Mouse (Mus musculus): Measurements from ENCODE around the gene Cisd2.

Gene Cisd2

GRCm38 (mm10) chr3:135423608-135424212 lies at the start of gene Cisd2:
TSS of gene Cisd2 (minus strand) at chr3:135423925.
- no peak for DNase-seq (ENCODE audit: low read depth, low spot score)

GRCm38 (mm10) chr3:135470823-135471222 lies 47.1 kb upstream of the Cisd2 start:
- DNase-seq (ENCODE audit: low read depth, low spot score): no peak

GRCm38 (mm10) chr3:135469974-135470373 lies 46.2 kb upstream of the Cisd2 start:
- DNase-seq (ENCODE audit: low read depth, low spot score): peak; percentile 18

GRCm38 (mm10) chr3:135469146-135469545 lies 45.4 kb upstream of the Cisd2 start:
- no peak for DNase-seq (ENCODE audit: low read depth, low spot score)

GRCm38 (mm10) chr3:135468402-135468801 lies 44.7 kb upstream of the Cisd2 start:
- no peak for DNase-seq (ENCODE audit: low read depth, low spot score)

- no peak for DNase-seq (ENCODE audit: low read depth, low spot score)
Observed at GRCm38 (mm10) chr3:135458981-135459380, 35.3 kb upstream of the Cisd2 start.

- peak; percentile 20 for DNase-seq (ENCODE audit: low read depth, low spot score)
Observed at GRCm38 (mm10) chr3:135444930-135445329, 21.2 kb upstream of the Cisd2 start.

GRCm38 (mm10) chr3:135440621-135441020 lies 16.9 kb upstream of the Cisd2 start:
- DNase-seq (ENCODE audit: low read depth, low spot score): peak; percentile 49

GRCm38 (mm10) chr3:135440221-135440620 lies 16.5 kb upstream of the Cisd2 start:
- DNase-seq (ENCODE audit: low read depth, low spot score): peak; percentile 77

GRCm38 (mm10) chr3:135439651-135440050 lies 15.9 kb upstream of the Cisd2 start:
- peak; percentile 28 for DNase-seq (ENCODE audit: low read depth, low spot score)

GRCm38 (mm10) chr3:135438913-135439531 lies 15.3 kb upstream of the Cisd2 start:
- DNase-seq (ENCODE audit: low read depth, low spot score): peak; percentile 91

- peak; percentile 97 for DNase-seq (ENCODE audit: low read depth, low spot score)
Observed at GRCm38 (mm10) chr3:135438531-135438912, 14.8 kb upstream of the Cisd2 start.

GRCm38 (mm10) chr3:135437758-135438495 lies 14.2 kb upstream of the Cisd2 start, which contains the start of gene Ube2d3:
TSS of gene Ube2d3 (plus strand) at chr3:135438149.
- DNase-seq (ENCODE audit: low read depth, low spot score): peak; percentile 100

- DNase-seq (ENCODE audit: low read depth, low spot score): no peak
Observed at GRCm38 (mm10) chr3:135436901-135437616, 13.3 kb upstream of the Cisd2 start.

GRCm38 (mm10) chr3:135422856-135423607 lies 693 bp downstream of the Cisd2 start:
- peak; percentile 94 for DNase-seq (ENCODE audit: low read depth, low spot score)

- DNase-seq (ENCODE audit: low read depth, low spot score): no peak
Observed at GRCm38 (mm10) chr3:135422232-135422855, 1.4 kb downstream of the Cisd2 start.

- DNase-seq (ENCODE audit: low read depth, low spot score): no peak
Observed at GRCm38 (mm10) chr3:135421310-135421594, 2.5 kb downstream of the Cisd2 start.

- no peak for DNase-seq (ENCODE audit: low read depth, low spot score)
Observed at GRCm38 (mm10) chr3:135420542-135421309, 3.0 kb downstream of the Cisd2 start.

- DNase-seq (ENCODE audit: low read depth, low spot score): peak; percentile 66
Observed at GRCm38 (mm10) chr3:135417799-135418198, 5.9 kb downstream of the Cisd2 start.

GRCm38 (mm10) chr3:135417245-135417644 lies 6.5 kb downstream of the Cisd2 start:
- no peak for DNase-seq (ENCODE audit: low read depth, low spot score)

All from CD4-positive, CD25-positive, alpha-beta regulatory T cell, adult 2 months (primary cell).